Mouse (Mus musculus): ENCODE results near the gene Ephb1.

The Ephb1 gene

GRCm38 (mm10) chr9:102354561-102354973, at the start of gene Ephb1:
Ephb1 (minus strand) TSS chr9:102354693.
- peak; percentile 46 to 63 for DNase-seq (ENCODE audit: low spot score in 2 of 2)

GRCm38 (mm10) chr9:102403086-102404021, 48.9 kb upstream of the Ephb1 start:
- peak in 1 of 2 experiments; percentile 21 for DNase-seq (ENCODE audit: low spot score in 2 of 2)

GRCm38 (mm10) chr9:102402671-102403070, 48.2 kb upstream of the Ephb1 start:
- DNase-seq (ENCODE audit: low spot score in 2 of 2) = no peak

- no peak for DNase-seq (ENCODE audit: low spot score in 2 of 2)
Observed at GRCm38 (mm10) chr9:102388266-102388665, 33.8 kb upstream of the Ephb1 start.

GRCm38 (mm10) chr9:102386816-102387215, 32.3 kb upstream of the Ephb1 start:
- no peak for DNase-seq (ENCODE audit: low spot score in 2 of 2)

- DNase-seq (ENCODE audit: low spot score in 2 of 2) = no peak
Observed at GRCm38 (mm10) chr9:102380235-102380634, 25.7 kb upstream of the Ephb1 start.

GRCm38 (mm10) chr9:102374661-102375060, 20.2 kb upstream of the Ephb1 start:
- DNase-seq (ENCODE audit: low spot score in 2 of 2) = no peak

- no peak for DNase-seq (ENCODE audit: low spot score in 2 of 2)
Observed at GRCm38 (mm10) chr9:102373886-102374285, 19.4 kb upstream of the Ephb1 start.

GRCm38 (mm10) chr9:102371936-102372335, 17.4 kb upstream of the Ephb1 start:
- no peak for DNase-seq (ENCODE audit: low spot score in 2 of 2)

GRCm38 (mm10) chr9:102371036-102371770, 16.7 kb upstream of the Ephb1 start:
- DNase-seq (ENCODE audit: low spot score in 2 of 2) = no peak

- no peak for DNase-seq (ENCODE audit: low spot score in 2 of 2)
Observed at GRCm38 (mm10) chr9:102370141-102370540, 15.6 kb upstream of the Ephb1 start.

GRCm38 (mm10) chr9:102369141-102369540, 14.6 kb upstream of the Ephb1 start:
- DNase-seq (ENCODE audit: low spot score in 2 of 2) = no peak

- no peak for DNase-seq (ENCODE audit: low spot score in 2 of 2)
Observed at GRCm38 (mm10) chr9:102367796-102368195, 13.3 kb upstream of the Ephb1 start.

- no peak for DNase-seq (ENCODE audit: low spot score in 2 of 2)
Observed at GRCm38 (mm10) chr9:102365536-102365935, 11.0 kb upstream of the Ephb1 start.

GRCm38 (mm10) chr9:102359311-102359710, 4.8 kb upstream of the Ephb1 start:
- DNase-seq (ENCODE audit: low spot score in 2 of 2) = no peak

GRCm38 (mm10) chr9:102358711-102359110, 4.2 kb upstream of the Ephb1 start:
- DNase-seq (ENCODE audit: low spot score in 2 of 2) = no peak

- no peak for DNase-seq (ENCODE audit: low spot score in 2 of 2)
Observed at GRCm38 (mm10) chr9:102358011-102358410, 3.5 kb upstream of the Ephb1 start.

- no peak for DNase-seq (ENCODE audit: low spot score in 2 of 2)
Observed at GRCm38 (mm10) chr9:102356516-102356915, 2.0 kb upstream of the Ephb1 start.

- no peak for DNase-seq (ENCODE audit: low spot score in 2 of 2)
Observed at GRCm38 (mm10) chr9:102355726-102356125, 1.2 kb upstream of the Ephb1 start.

- peak in 1 of 2 experiments; percentile 30 for DNase-seq (ENCODE audit: low spot score in 2 of 2)
Observed at GRCm38 (mm10) chr9:102353636-102354491, 629 bp downstream of the Ephb1 start.

GRCm38 (mm10) chr9:102353056-102353635, 1.3 kb downstream of the Ephb1 start:
- DNase-seq (ENCODE audit: low spot score in 2 of 2) = no peak

All from urinary bladder, adult 18-20 months (tissue).